Mouse (Mus musculus): ENCODE measurements around the gene Inf2.

- TF ChIP-seq CTCF (IDR thresholded peaks at IDR 0.05; ENCODE audit: low read depth, low read length) (no peak), POLR2A (IDR thresholded peaks at IDR 0.05; ENCODE audit: borderline replicate concordance, low read depth, low read length) (no peak)
Observed at GRCm38 (mm10) chr12:112584954-112585353, 3.6 kb upstream of the Inf2 start.
